Mouse (Mus musculus) gastrocnemius, adult 8-10 months (tissue): ENCODE results near the gene Sec13. TPM values are rescaled to one million over a fixed set of nuclear protein-coding genes. Genes with fewer than 3 reads are reported as not detected.
"Not testable (repeated sequence)": the region's sequence is repeated elsewhere in the genome, so short reads cannot be mapped to it uniquely, and the experiment has no call there.

Experiments used
- DNase-seq, 2 experiments: peaks; one replicate each; pipeline ENCODE4 v3.0.0; 2022; ENCODE audit warnings: low spot score in 2 of 2
- total RNA-seq, 4 experiments: library from RNA; stranded (reverse); gene quantifications; 2 replicates each; pipeline ENCODE4 v1.2.4; 2022

The Sec13 gene
- 10 to 100 TPM; 71.3 to 73.9 (median 71.7) TPM for total RNA-seq

- DNase-seq = peak; percentile 53 to 74
Measured at GRCm38 (mm10) chr6:113740236-113741217, at the start of gene Sec13. Gene Sec13, minus strand, starts transcription at chr6:113740743.

GRCm38 (mm10) chr6:113787459-113787968, 47.0 kb upstream of the Sec13 start:
- DNase-seq = no peak

DNA sequence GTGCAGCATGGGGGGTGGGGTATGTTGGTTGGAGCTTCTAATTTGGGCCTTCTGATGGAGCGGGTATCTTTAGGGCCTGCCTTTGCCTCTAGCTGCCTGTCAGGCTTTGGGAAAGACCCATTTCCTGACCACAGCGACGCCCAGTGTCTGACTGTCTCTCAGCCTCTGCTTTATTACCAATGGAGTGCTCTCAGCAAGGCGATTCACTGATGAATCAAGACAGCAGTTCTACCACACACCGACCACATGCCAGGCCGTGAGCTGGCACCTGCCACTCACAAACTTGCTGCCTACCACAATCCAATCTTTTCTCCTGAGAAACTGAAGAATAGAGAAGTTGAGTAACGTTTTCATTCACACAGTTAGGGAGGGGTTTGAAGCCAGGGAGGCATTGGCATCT, 45.1 kb upstream of the Sec13 start:
- no peak for DNase-seq

DNA sequence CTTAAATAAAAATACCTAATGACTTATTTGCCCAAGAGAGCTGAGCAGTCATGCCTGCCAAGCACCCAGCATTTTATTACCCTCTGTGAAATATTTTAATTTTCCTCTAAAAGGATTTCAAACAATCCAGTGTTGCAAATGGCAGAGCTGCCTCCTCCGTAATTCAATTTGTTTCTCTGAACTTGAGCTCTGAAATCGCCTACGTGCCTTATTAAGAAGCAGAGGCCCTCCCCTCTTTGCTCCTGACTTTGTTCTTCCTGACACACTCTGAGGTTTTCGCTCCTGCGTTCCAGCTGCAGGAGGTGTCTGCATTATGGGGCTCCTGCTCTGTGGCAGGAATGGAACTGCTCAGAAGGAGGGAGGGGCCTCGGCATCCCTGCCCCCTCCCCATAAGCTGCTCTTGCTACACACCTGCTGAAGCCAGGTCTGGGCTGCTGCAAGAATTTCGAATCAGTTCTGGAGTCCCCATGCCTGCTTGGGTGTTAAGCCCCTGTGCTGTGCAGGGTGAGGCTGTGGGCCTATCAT, 37.7 kb upstream of the Sec13 start:
- DNase-seq = no peak

DNA sequence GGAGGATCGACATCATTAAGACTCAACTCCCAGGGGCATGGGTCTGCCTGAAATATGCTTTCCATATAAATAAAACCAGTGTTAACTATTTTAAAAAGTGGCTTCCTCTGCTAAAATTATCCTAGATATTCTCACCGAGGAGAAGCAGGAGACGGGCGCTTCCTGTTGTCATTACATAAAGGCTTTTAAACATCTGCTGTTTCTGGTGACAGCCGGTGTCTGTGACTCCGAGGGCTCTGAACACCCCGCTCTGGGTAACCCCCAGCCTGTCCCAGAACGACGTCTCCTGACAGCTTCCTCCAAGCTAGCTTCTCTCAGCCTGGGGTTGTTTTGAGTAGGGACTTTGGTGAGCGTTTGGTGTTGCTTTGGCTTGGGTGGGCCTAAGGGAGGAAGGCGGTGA, 28.3 kb upstream of the Sec13 start:
- DNase-seq = no peak

DNA sequence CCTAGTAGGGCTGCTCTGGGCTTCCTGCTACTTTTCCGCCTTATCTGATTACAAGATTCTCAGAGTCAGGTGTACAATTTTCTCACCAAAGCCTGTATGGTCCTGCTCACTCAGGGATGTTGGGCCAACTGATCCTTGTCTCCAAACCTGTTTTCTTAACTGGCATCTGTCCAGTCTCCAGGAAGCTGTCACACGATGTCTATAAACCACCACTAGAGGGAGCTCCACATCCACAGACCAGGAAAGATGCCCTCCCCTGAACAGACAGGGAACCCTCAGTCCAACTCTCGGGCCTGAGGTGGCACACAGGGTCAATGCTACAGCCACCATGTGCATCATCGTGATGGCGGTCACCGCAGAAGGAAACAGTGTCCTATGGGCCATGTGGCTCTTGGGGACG, 21.1 kb upstream of the Sec13 start:
- peak; percentile 15 to 24 for DNase-seq

DNA sequence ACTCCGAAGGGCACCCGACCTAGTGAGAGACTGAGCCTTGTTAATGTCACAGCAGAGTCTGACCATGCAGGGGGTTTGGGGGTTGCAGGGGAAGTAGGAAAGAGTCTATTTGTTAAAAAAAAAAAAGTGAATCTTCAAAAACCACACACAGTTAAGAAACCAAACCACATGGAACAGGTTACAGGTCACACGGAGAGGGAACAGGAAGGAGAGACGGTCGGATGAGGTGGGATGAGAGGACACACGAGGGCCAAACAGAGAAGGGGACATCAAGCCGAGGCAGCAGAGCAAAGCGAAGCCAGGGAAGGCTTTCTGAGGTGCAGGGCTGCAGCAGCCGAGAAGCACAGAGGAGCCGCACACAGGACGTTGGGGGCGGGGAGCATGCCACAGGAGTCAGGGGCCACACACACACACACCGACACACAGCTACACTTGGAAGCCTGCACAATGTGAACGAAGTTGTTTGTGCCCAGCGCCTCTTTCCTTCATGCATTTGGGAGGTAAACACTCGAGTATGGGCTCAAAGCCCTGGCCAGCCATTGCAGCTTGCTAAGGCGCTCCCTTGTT, 8.7 kb upstream of the Sec13 start:
- no peak for DNase-seq

DNA sequence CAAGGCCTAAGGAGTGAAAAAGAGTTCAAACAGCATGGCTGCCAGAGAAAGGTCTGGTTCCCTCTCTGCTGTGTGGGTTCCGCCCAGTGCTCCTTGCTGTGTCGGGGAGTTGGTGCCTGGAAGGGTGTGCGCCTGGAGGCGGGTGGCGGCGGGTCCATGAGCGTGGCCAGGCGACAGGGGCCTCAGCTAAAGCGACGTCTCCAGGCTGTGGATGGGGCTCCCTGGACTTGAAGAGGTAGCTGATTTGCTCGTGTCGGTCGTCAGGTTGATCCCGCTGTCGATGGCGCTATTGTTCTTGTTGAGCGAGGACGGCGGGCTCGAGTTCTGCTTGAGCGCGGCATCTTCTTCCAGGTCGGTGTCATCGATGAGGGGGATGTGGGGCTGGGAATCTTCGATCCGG, 7.8 kb upstream of the Sec13 start:
- DNase-seq = no peak

GRCm38 (mm10) chr6:113747284-113747683, 6.7 kb upstream of the Sec13 start:
- no peak for DNase-seq

DNA sequence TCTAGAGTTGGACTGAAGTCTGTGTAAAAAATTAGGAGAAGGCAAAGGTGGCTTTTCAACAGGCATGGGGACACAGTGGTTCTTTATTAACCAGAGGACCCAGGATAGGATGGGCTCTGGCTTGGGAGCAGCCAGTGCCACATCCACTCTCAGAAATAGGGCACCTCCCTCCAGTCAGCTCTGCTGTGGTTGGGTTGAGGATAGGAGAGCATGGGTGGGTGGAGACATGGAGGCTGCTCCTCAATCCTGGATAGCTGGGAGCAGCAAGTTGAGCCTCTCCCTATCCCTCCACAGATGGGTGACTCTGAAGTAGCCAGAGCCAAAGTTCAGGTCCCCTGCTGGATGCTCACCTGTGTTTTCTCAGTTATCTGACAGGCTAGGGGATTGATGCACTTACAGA, 4.6 kb upstream of the Sec13 start:
- no peak for DNase-seq

GRCm38 (mm10) chr6:113743111-113743510, 2.6 kb upstream of the Sec13 start:
- no peak for DNase-seq

DNA sequence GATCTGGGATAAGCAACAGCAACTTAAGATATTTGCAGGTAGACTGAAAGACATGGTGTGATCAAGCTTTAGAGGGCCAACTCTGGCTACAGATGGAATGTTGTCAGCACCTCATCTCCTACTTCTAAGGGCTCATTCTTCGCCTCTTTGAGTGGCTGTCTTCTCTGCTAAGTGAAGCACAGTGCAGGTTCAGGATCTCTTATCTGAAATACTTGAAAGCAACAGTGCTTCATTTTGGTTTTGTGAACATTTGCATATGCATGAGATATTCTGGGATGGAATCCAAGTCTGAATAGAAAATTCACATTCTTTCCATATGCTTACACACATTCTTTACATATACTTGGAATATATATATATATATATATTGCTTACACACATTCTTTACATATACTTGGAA, 1.8 kb upstream of the Sec13 start:
- no peak for DNase-seq

GRCm38 (mm10) chr6:113741425-113741824, 882 bp upstream of the Sec13 start:
- DNase-seq = no peak

- no peak for DNase-seq
Measured at GRCm38 (mm10) chr6:113737318-113738046, 3.1 kb downstream of the Sec13 start.

DNA sequence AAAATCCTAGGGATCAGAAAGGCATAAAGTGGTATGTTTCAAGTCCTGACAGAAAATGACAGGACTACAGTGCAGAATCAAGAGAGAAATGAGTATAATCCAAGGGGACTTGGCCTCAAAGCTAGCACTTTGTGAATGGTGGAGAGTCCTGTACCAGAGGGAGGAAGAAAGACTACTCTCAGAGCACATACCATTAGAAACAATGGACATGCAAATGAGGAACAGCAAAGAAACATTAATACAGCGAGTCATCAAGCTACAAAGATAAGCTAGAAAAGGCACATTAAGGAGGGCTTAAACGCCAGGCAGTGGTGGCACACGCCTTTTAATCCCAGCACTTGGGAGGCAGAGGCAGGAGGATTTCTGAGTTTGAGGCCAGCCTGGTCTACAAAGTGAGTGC, 9.2 kb downstream of the Sec13 start:
- no peak for DNase-seq

DNA sequence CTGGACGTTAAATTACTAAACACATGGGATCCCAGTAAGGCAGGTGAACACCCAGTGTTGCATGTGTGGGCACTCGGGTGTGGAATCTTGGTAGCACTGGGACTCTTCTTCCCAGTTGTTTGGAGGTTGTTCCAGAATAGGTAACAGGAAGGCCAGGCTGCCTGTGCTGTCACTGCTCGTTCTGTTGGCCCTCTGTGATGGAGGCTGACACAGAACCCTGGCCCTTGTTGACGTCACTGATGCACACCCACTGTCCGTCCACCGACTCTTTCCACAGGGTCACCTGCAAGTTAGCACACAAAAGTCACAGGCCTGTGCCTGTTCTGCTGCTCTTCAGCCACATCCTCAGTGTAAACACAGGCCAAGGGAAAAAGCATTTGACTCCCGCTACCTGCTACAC, 12.4 kb downstream of the Sec13 start:
- DNase-seq = no peak

GRCm38 (mm10) chr6:113721061-113721460, 19.5 kb downstream of the Sec13 start:
- DNase-seq = no peak

- DNase-seq = no peak
Measured at GRCm38 (mm10) chr6:113719878-113720277, 20.7 kb downstream of the Sec13 start, which contains the start of gene Ghrl. Gene Ghrl, minus strand, starts transcription at chr6:113719880.

DNA sequence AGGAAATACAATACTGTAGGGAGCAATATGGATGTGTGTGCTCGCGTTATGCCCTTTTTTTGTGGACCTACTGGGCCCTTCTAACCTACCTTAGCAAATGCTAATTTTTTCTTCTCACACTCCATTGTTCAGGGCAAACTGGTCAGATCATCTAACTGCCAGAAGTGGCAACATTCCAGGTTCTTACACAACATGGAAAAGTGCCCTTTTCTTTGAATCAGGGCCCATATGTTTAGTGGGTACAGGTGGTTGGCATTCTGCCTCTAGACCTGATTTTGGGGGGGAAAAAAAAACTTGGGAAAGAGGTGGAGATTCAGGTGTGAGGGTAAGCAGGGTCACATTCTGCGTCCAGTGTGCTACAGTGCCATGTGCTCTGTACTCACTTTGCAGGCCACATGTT, 23.0 kb downstream of the Sec13 start:
- no peak for DNase-seq

DNA sequence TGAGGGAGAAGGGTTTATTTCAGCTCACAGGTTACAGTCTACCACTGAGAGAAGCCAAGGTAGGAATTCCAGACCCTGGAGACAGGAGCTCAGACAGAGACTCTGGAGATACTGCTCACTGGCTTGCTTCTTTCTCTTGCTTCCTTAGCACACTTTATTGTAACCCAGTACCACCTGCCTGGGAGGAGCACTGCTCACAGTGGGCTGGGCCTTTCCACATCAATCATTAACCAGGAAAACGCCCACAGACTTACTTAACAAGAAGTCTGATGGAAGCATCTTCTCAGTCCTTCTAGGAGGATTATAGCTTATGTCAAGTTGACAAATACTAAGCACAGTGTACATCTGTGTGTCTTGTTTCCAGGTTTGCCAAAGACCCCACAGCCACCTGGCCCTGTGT, 25.7 kb downstream of the Sec13 start:
- DNase-seq = no peak

DNA sequence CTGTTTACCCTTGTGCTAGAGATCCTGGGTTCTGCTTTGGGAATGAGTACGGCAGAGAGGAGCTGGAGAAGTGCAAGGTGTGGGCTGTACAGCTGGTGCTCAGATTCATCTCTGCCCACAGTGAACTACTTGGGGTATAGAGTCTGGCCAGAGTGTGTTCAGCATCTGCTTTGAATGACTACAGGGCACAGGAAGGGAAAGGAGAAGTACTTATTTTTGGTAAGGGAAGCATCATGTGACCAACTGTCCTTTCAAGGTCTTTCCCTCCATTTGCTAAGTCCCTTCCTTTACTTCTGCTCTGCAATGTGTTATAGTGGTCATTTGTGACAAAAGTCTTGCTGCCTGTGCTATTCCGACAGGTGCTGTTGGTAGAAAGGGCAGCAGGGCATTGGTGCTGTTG, 26.3 kb downstream of the Sec13 start:
- DNase-seq = no peak

DNA sequence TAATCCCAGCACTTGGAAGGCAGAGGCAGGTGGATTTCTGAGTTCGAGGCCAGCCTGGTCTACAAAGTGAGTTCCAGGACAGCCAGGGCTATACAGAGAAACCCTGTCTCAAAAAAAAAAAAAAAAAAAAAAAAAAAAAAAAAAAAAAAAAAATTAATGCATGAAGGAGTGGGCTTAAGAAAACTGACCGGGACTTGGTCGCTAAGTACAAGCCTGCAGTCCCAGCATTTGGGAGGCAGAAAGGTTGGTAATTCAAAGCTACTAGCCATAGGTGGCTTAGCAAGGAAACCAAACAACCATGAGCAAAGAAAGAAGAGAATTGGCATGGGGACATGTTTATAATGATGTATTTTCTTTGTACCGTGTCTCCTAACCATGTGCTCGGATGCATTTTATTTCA, 27.2 kb downstream of the Sec13 start:
- DNase-seq = not testable (repeated sequence)
